Mouse (Mus musculus) neural tube, embryonic 13.5 days (tissue): ENCODE measurements around the gene Cdk16. TPM values are rescaled to one million over a fixed set of nuclear protein-coding genes. Genes with fewer than 3 reads are reported as not detected.

ENCODE experiments used
- polyA plus RNA-seq: library from polyadenylated mRNA; unstranded; fragments of >200 nt; fragmentation: Nextera tagmentation; extraction: Ambion mirVana; gene quantifications from 2 replicates; pipeline ENCODE4 v1.2.1, GENCODE M21; 2015

The Cdk16 gene
- polyA plus RNA-seq, 1 experiment from 2014 or later = 146 TPM

Other genes starting within 250 kb of the Cdk16 start
- 0.25 and 0.39 TPM in 2 replicates for gene Rgn, start 138.2 kb upstream of the Cdk16 start, polyA plus RNA-seq
- gene Rbm10, start 70.5 kb upstream of the Cdk16 start, polyA plus RNA-seq = 58.0 and 61.7 TPM in 2 replicates
- 238 and 249 TPM in 2 replicates for gene Ndufb11, start 70.3 kb upstream of the Cdk16 start, polyA plus RNA-seq
- 390 TPM in 2 replicates for gene Uba1, start 29.6 kb upstream of the Cdk16 start, polyA plus RNA-seq
- gene Usp11, start 16.0 kb downstream of the Cdk16 start, polyA plus RNA-seq = 91.5 and 94.7 TPM in 2 replicates
- gene Araf, start 109.9 kb downstream of the Cdk16 start, polyA plus RNA-seq = 268 and 277 TPM in 2 replicates
- 5.0 and 5.3 TPM in 2 replicates for gene Timp1, start 182.2 kb downstream of the Cdk16 start, polyA plus RNA-seq
- 62.2 and 65.0 TPM in 2 replicates for gene Syn1, start 233.1 kb downstream of the Cdk16 start, polyA plus RNA-seq
- gene Cfp, start 243.6 kb downstream of the Cdk16 start, polyA plus RNA-seq = 4.7 and 5.8 TPM in 2 replicates